Mouse (Mus musculus): ENCODE results near the gene Stum. TPM values are rescaled to one million over a fixed set of nuclear protein-coding genes. Genes with fewer than 3 reads are reported as not detected.

Stum gene
- total RNA-seq, 2 experiments from 2014 or later = 5.0 to 5.4 TPM

GRCm38 (mm10) chr1:180388481-180388880, 94.8 kb downstream of the Stum start:
- DNase-seq (ENCODE audit: low spot score in 2 of 2) = no peak

DNA sequence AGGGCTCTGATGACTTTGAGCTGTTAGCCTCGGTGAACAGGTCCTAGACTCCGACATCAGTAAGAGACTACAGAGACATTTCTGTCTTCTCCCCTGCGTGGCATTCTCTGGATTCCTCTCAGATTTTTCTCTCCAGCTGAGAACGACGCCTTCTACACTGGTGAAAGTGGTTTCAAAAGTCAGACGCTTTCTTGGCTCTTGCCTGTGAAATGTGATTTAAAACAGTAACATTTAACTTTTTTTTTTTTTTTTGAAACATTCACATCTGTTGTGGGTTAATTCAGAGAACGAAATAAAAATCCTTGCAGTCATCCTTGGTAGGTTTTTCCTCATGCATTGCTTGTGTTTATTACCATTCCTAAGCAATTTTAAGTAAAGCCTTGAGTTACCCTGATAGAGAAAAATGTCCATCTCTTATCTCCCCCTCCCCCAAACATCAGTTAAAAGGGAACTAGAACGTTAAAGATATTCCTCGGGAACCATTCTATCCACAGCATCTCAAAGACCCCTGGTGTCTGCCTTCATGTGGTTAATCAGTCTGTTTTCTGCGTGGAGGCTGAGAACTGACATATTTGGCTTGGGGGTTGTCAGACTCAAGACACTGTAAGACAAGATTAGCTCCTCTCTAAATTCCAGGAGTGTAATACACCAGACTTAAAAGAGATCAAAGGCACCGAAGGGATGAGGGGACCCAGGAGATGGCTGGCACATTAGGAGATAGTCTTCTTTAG, 95.4 kb downstream of the Stum start:
- DNase-seq (ENCODE audit: low spot score in 2 of 2) = no peak

DNA sequence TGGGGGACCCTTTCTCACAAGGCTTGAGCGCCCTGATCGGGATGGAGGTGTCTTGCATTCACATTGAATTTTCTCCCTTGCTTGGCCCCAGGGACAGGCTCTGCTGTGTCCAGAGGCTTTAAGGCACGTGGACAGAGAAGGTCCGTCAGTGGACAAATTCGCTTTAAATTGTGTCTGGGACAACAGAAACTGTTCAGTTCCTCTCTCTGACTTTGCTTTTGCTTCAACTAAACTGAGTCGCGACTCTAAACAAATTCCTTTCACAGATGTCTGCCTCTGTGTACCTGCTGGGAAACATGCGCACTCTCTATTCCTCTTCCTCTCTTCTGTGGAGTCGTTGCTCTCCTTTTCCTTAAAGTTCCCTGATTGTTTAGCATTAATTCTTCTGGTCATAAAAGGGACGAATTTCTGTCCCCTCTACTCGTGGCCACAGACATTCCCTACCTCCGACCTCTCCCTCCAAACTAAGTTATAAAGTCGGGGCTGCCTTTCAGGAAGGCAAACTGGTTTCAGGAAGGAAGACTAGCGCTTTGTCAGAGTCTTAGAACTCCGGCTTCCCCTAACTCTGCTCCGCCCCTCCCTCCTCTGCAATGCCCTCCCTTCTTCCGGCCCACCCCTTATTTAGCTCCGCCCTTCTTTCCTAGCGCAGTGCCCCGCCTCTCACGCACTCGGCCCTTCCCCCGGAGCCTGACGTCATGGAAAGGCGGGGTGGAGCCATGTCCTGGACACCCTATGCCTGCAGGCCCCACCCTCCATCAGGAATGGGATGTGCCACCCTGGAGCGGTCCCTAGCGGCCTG, 96.2 kb downstream of the Stum start:
- DNase-seq (ENCODE audit: low spot score in 2 of 2) = peak; percentile 96 to 98

GRCm38 (mm10) chr1:180385308-180385707, 98.0 kb downstream of the Stum start:
- no peak for DNase-seq (ENCODE audit: low spot score in 2 of 2)

DNA sequence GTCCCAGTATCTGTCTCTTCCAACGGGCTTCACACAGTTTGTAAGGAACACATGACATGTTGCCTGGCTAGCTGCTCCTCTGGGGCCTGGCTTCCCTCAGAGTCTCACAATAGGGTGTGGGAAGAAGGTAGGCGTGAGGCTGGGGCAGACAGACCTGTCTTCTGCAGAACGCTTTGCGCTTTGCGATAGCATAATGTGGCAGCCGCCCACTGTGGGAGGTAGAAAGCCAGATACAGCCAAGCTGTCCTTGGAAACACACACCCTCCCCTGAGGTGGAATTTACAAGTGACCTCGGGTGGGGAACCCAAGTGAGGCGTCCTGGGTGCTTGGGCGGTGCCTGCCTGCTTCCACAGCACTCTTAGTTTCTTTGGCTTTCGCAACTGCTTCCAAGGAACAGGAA, 98.8 kb downstream of the Stum start:
- no peak for DNase-seq (ENCODE audit: low spot score in 2 of 2)

- DNase-seq (ENCODE audit: low spot score in 2 of 2) = no peak
Measured at GRCm38 (mm10) chr1:180383884-180384283, 99.4 kb downstream of the Stum start.

Other genes with a start within 250 kb of the Stum start
- gene Psen2, start 220.1 kb downstream of the Stum start, total RNA-seq (2021) = 10 to 100 TPM; 13.6 to 13.8 TPM
- 10 to 100 TPM; 43.3 to 46.1 TPM for gene Itpkb, start 153.0 kb downstream of the Stum start, total RNA-seq (2021)
- 10 to 100 TPM; 81.5 to 86.3 TPM for gene Parp1, start 85.4 kb upstream of the Stum start, total RNA-seq (2021)
- 1 to 10 TPM; 7.8 to 8.6 TPM for gene Lin9, start 157.6 kb upstream of the Stum start, total RNA-seq (2021)
- gene Mixl1, start 213.5 kb upstream of the Stum start, total RNA-seq (2021) = not detected
- 10 to 100 TPM; 36.1 to 36.9 TPM for gene Acbd3, start 242.5 kb upstream of the Stum start, total RNA-seq (2021)

All from gastrocnemius, postnatal 4 days (tissue).